Mouse (Mus musculus): ENCODE data around the gene Arg2.

GRCm38 (mm10) chr12:79201882-79202281 lies 71.3 kb downstream of the Arg2 start:
- TF ChIP-seq CTCF (IDR thresholded peaks at IDR 0.05; ENCODE audit: borderline replicate concordance, control insufficient read depth, extremely low read depth, insufficient read depth, low read length, poor library complexity) (no peak), POLR2A (IDR thresholded peaks at IDR 0.05; ENCODE audit: control insufficient read depth, extremely low read depth, insufficient read depth, low read length, poor library complexity) (no peak)

Measured in thymus, adult 2 months (tissue).